Mouse (Mus musculus) MEL (cell line): ENCODE results near the gene Elk3. TPM values are rescaled to one million over a fixed set of nuclear protein-coding genes. Genes with fewer than 3 reads are reported as not detected.
A peak's percentile ranks its signal among the peaks of the same experiment; 100 is the strongest.

ENCODE experiments used
- DNase-seq: peaks from one replicate; pipeline ENCODE4 v3.0.0; 2011; ENCODE audit warnings: low read depth, low spot score
- H3K27ac ChIP-seq: 2 replicates; pipeline ENCODE4 v1.5.1; 2012; ENCODE audit warnings: low read depth, mild to moderate bottlenecking, control low read depth, low read length, moderate library complexity; ENCODE audit not compliant: control insufficient read depth
- H3K27me3 ChIP-seq, 2 experiments: fragments of 150-350 bp in 1 of 2; sonication (generic) in 1 of 2; 2 replicates each; pipeline ENCODE4 v1.6.1; 2012; ENCODE audit warnings: low read length in 2 of 2, mild to moderate bottlenecking in 2 of 2, improper control_type of control experiment in 1 of 2, moderate library complexity in 1 of 2; ENCODE audit not compliant: insufficient read depth in 2 of 2, control insufficient read depth in 1 of 2
- H3K36me3 ChIP-seq, 2 experiments: 2 replicates each; pipeline ENCODE4 v1.6.1; 2012 to 2014; ENCODE audit warnings: low read length in 2 of 2, improper control_type of control experiment in 1 of 2, inconsistent platforms in 1 of 2, mild to moderate bottlenecking in 1 of 2; ENCODE audit not compliant: insufficient read depth in 2 of 2, control insufficient read depth in 1 of 2
- H3K4me1 ChIP-seq, 2 experiments: fragments of 150-350 bp in 1 of 2; sonication (generic) in 1 of 2; 2 replicates each; pipeline ENCODE4 v1.6.1; 2012; ENCODE audit warnings: low read length in 2 of 2, improper control_type of control experiment in 1 of 2, mild to moderate bottlenecking in 1 of 2; ENCODE audit not compliant: insufficient read depth in 2 of 2, control insufficient read depth in 1 of 2
- H3K4me3 ChIP-seq, 2 experiments: fragments of 150-350 bp in 1 of 2; sonication (generic) in 1 of 2; 2 replicates each; pipeline ENCODE4 v1.5.1; 2012; ENCODE audit warnings: low read depth in 2 of 2, low read length in 2 of 2, mild to moderate bottlenecking in 2 of 2, moderate library complexity in 2 of 2, control low read depth in 1 of 2, improper control_type of control experiment in 1 of 2; ENCODE audit not compliant: control insufficient read depth in 1 of 2, insufficient read depth in 1 of 2
- H3K79me2 ChIP-seq: 2 replicates; pipeline ENCODE4 v1.6.1; 2012; ENCODE audit warnings: mild to moderate bottlenecking, low read length, moderate library complexity; ENCODE audit not compliant: control insufficient read depth, poor library complexity, insufficient read depth
- H3K9ac ChIP-seq: 2 replicates; pipeline ENCODE4 v1.6.1; 2012; ENCODE audit warnings: low read depth, mild to moderate bottlenecking, control low read depth, low read length, moderate library complexity; ENCODE audit not compliant: control insufficient read depth, poor library complexity, severe bottlenecking
- H3K9me3 ChIP-seq: fragments of 150-350 bp; sonication (generic); replicated peaks from 2 replicates; pipeline ENCODE4 v1.6.1; 2012; ENCODE audit warnings: mild to moderate bottlenecking, low read length, improper control_type of control experiment, moderate library complexity; ENCODE audit not compliant: insufficient read depth
- BHLHE40 ChIP-seq: IDR thresholded peaks from 2 replicates; pipeline ENCODE4 v1.6.1; 2012; ENCODE audit warnings: low read depth, mild to moderate bottlenecking, inconsistent platforms, low read length, improper control_type of control experiment, borderline replicate concordance
- CHD2 ChIP-seq: IDR thresholded peaks from 2 replicates; pipeline ENCODE4 v1.6.1; 2011; ENCODE audit warnings: low read length, improper control_type of control experiment
- CTCF ChIP-seq, 3 experiments: IDR thresholded peaks in 2 of 3; conservative IDR thresholded peaks in 1 of 3; 2 replicates each; pipeline ENCODE4 v1.5.1; 2011 to 2012; ENCODE audit warnings: low read length in 3 of 3, low read depth in 2 of 3, mild to moderate bottlenecking in 2 of 3, improper control_type of control experiment in 1 of 3, inconsistent platforms in 1 of 3, mixed read lengths in 1 of 3, moderate library complexity in 1 of 3; ENCODE audit not compliant: control insufficient read depth in 1 of 3, insufficient read depth in 1 of 3, poor library complexity in 1 of 3, severe bottlenecking in 1 of 3
- E2F4 ChIP-seq: IDR thresholded peaks from 2 replicates; pipeline ENCODE4 v1.6.1; 2011; ENCODE audit warnings: low read depth, low read length, improper control_type of control experiment, borderline replicate concordance
- ELF1 ChIP-seq: IDR thresholded peaks from 2 replicates; pipeline ENCODE4 v1.6.1; 2014; ENCODE audit warnings: low read depth, mild to moderate bottlenecking, inconsistent platforms, low read length, improper control_type of control experiment, moderate library complexity
- GATA1 ChIP-seq: IDR thresholded peaks from 2 replicates; pipeline ENCODE4 v1.6.1; 2011; ENCODE audit warnings: low read depth, low read length, improper control_type of control experiment
- HCFC1 ChIP-seq: IDR thresholded peaks from 2 replicates; pipeline ENCODE4 v1.6.1; 2012; ENCODE audit warnings: low read depth, mild to moderate bottlenecking, inconsistent platforms, low read length, improper control_type of control experiment, moderate library complexity
- KAT2A ChIP-seq: conservative IDR thresholded peaks from 2 replicates; pipeline ENCODE4 v1.6.1; 2012; ENCODE audit warnings: low read depth, low read length, improper control_type of control experiment, inconsistent platforms
- MAX ChIP-seq: IDR thresholded peaks from 2 replicates; pipeline ENCODE4 v1.6.1; 2011; ENCODE audit warnings: low read length, improper control_type of control experiment
- MYB ChIP-seq: IDR thresholded peaks from 2 replicates; pipeline ENCODE4 v1.6.1; 2011; ENCODE audit warnings: mild to moderate bottlenecking, low read depth, low read length, improper control_type of control experiment
- MYC ChIP-seq: IDR thresholded peaks from 2 replicates; pipeline ENCODE4 v1.6.1; 2011; ENCODE audit warnings: low read depth, mild to moderate bottlenecking, low read length, improper control_type of control experiment, moderate library complexity
- NRF1 ChIP-seq: IDR thresholded peaks from 2 replicates; pipeline ENCODE4 v1.6.1; 2014; ENCODE audit warnings: low read depth, mild to moderate bottlenecking, inconsistent platforms, low read length, improper control_type of control experiment, moderate library complexity; ENCODE audit not compliant: poor library complexity, insufficient read depth, severe bottlenecking
- POLR2AphosphoS5 ChIP-seq: IDR thresholded peaks from 2 replicates; pipeline ENCODE4 v1.6.1; 2012; ENCODE audit warnings: low read depth, borderline replicate concordance, mild to moderate bottlenecking, inconsistent platforms, low read length, moderate library complexity, mixed read lengths
- RAD21 ChIP-seq: IDR thresholded peaks from 2 replicates; pipeline ENCODE4 v1.6.1; 2011; ENCODE audit warnings: mild to moderate bottlenecking, low read depth, low read length, improper control_type of control experiment
- RCOR1 ChIP-seq: IDR thresholded peaks from 2 replicates; pipeline ENCODE4 v1.6.1; 2012; ENCODE audit warnings: low read depth, mild to moderate bottlenecking, inconsistent platforms, low read length, improper control_type of control experiment
- SIN3A ChIP-seq: IDR thresholded peaks from 2 replicates; pipeline ENCODE4 v1.6.1; 2012; ENCODE audit warnings: low read length, improper control_type of control experiment, inconsistent platforms
- SMC3 ChIP-seq: IDR thresholded peaks from 2 replicates; pipeline ENCODE4 v1.6.1; 2011; ENCODE audit warnings: low read depth, low read length, improper control_type of control experiment
- TBP ChIP-seq: IDR thresholded peaks from 2 replicates; pipeline ENCODE4 v1.8.0; 2011; ENCODE audit warnings: low read depth, low read length, improper control_type of control experiment
- USF1 ChIP-seq: IDR thresholded peaks from 2 replicates; pipeline ENCODE4 v1.6.1; 2014; ENCODE audit warnings: low read depth, mild to moderate bottlenecking, inconsistent platforms, low read length, improper control_type of control experiment, moderate library complexity
- ZC3H11A ChIP-seq: IDR thresholded peaks from 2 replicates; pipeline ENCODE4 v1.6.1; 2012; ENCODE audit warnings: low read depth, mild to moderate bottlenecking, inconsistent platforms, low read length, improper control_type of control experiment
- ZNF384 ChIP-seq: IDR thresholded peaks from 2 replicates; pipeline ENCODE4 v1.6.1; 2012; ENCODE audit warnings: low read depth, mild to moderate bottlenecking, inconsistent platforms, low read length, improper control_type of control experiment
- polyA plus RNA-seq, 2 experiments: library from polyadenylated mRNA; stranded (reverse) in 1 of 2; unstranded in 1 of 2; fragments of >175 nt in 1 of 2; fragments of >200 nt in 1 of 2; gene quantifications; 2 replicates each; pipeline versions ENCODE4 v1.2.1 to v1.2.4; 2012; ENCODE audit warnings: low replicate concordance in 2 of 2, low read depth in 1 of 2; ENCODE audit not compliant: insufficient read length in 2 of 2, insufficient read depth in 1 of 2, missing spikeins in 1 of 2
- total RNA-seq: library from RNA; depleted of rRNA; stranded (reverse); fragments of 300-350 nt; gene quantifications from 2 replicates; pipeline ENCODE4 v1.2.3, GENCODE M21; 2012

Elk3 gene
- total and polyA plus RNA-seq, 3 experiments, result 1.0 to 6.3 TPM; not detected in 1

DNA sequence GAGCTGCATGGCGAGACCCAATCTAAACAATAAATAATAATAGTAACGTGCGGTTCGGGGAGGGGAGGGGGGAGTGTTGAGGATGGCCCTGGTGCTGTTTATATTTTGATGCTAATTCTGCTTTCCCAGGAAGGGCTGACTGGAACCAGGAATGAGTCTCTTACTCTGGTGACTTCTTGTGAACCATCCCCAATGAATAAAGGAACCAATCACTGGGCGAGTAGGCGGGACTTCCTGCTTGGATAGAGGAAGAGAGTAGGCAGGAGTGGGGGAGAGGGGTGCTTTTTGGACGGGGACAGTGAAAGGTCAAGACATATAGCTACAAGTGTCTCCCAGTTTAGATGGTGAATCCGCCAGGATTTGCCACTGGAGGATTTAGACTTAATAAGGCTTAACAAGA lies 32.6 kb downstream of the Elk3 start:
- Histone ChIP-seq H3K9ac (no peak overlapping the region), H3K9me3 (no peaks in the 10 kb centered on the region), H3K36me3 (peaks cover 0 to 7% of the 10 kb centered on the region in 2 experiments; a peak in 2 of 4 replicates), H3K27ac (no peak overlapping the region), H3K79me2 (no peaks in the 10 kb centered on the region), H3K4me3 (no peak overlapping the region), H3K27me3 (no peaks in the 10 kb centered on the region), H3K4me1 (peaks cover 2 to 12% of the 10 kb centered on the region in 2 experiments; a peak in 3 of 4 replicates)
- no peak for TF ChIP-seq CTCF (IDR thresholded peaks at IDR 0.05 in 2 of 3, conservative IDR thresholded peaks at IDR 0.05 in 1 of 3; ENCODE audit: control insufficient read depth in 1 of 3, insufficient read depth in 1 of 3, low read depth in 2 of 3, low read length in 3 of 3, poor library complexity in 1 of 3, severe bottlenecking in 1 of 3)
- peak; percentile 29; the same call in 1 of the 2 replicates for TF ChIP-seq ELF1
- peak; percentile 18; the same call in 1 of the 2 replicates for TF ChIP-seq SIN3A
- no peak for TF ChIP-seq HCFC1
- DNase-seq, result peak; percentile 40

GRCm38 (mm10) chr10:93276857-93277256 lies 34.1 kb downstream of the Elk3 start:
- H3K79me2 ChIP-seq, result no peaks in the 10 kb centered on the region
- H3K9ac ChIP-seq, result no peak overlapping the region
- no peaks in the 10 kb centered on the region for H3K9me3 ChIP-seq
- TF ChIP-seq GATA1 (no peak), RCOR1 (no peak), CTCF (IDR thresholded peaks at IDR 0.05 in 2 of 3, conservative IDR thresholded peaks at IDR 0.05 in 1 of 3; ENCODE audit: control insufficient read depth in 1 of 3, insufficient read depth in 1 of 3, low read depth in 2 of 3, low read length in 3 of 3, poor library complexity in 1 of 3, severe bottlenecking in 1 of 3) (no peak), E2F4 (no peak), NRF1 (no peak), ZC3H11A (no peak), MAX (no peak), ZNF384 (no peak), KAT2A (no peak)
- no peak for DNase-seq
- peaks cover 2 to 12% of the 10 kb centered on the region in 2 experiments; a peak in 3 of 4 replicates for H3K4me1 ChIP-seq
- H3K4me3 ChIP-seq, result no peak overlapping the region
- no peak overlapping the region for H3K27ac ChIP-seq
- no peaks in the 10 kb centered on the region for H3K27me3 ChIP-seq
- peaks cover 0 to 7% of the 10 kb centered on the region in 2 experiments; a peak in 2 of 4 replicates for H3K36me3 ChIP-seq

DNA sequence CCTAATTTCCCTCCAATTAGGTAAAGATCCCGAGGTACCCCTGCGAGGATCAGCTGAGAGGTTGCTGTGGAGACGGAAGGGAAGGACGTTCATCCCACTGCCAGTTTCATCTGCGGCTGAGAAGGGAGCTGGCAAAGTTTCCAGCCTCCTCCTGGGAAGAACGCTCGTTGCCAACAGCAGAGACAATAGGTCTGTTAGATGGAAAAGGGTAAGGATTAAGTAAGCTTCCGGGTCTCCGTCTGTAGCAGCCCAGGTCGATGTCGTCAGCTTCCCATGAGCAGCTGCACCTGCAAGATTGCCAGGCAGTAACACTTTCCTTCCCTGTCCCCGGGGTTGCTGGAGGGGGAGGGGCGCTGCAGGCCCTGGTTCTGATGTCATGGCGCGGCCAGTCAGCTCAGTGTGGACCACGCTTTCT lies 34.6 kb downstream of the Elk3 start:
- Histone ChIP-seq H3K27me3 (no peaks in the 10 kb centered on the region), H3K4me1 (peaks cover 2 to 12% of the 10 kb centered on the region in 2 experiments; a peak in 3 of 4 replicates), H3K9me3 (no peaks in the 10 kb centered on the region), H3K9ac (no peak overlapping the region), H3K27ac (no peak overlapping the region), H3K79me2 (no peaks in the 10 kb centered on the region), H3K4me3 (no peak overlapping the region)
- no peak for DNase-seq
- TF ChIP-seq CHD2 (no peak), BHLHE40 (no peak), TBP (no peak), MYB (no peak), POLR2AphosphoS5 (no peak), USF1 (no peak), MYC (no peak), SMC3 (no peak), RAD21 (no peak)
- TF ChIP-seq, all 39 proteins: peak for 0
- H3K36me3 ChIP-seq, result peaks cover 0 to 7% of the 10 kb centered on the region in 2 experiments; a peak in 2 of 4 replicates
